Mouse (Mus musculus) neural tube, embryonic 14.5 days (tissue): ENCODE measurements at regions not wholly inside any gene's neighbourhood (a gene's known extent, or its start where the extent isn't known, plus 50 kb on each side); places are given as distances from the start of the nearest gene placed in this dataset.

Experiments
- ATAC-seq: fragments of 200-750 bp; cut with Nextera tagmentation; 2 replicates; pipeline ENCODE4 v1.8.0; 2017; ENCODE audit warnings: low read depth, mild to moderate bottlenecking, moderate TSS enrichment, moderate library complexity
- H3K27ac ChIP-seq: fragments of 300-500 bp; sonication (generic); 2 replicates; pipeline ENCODE4 v1.5.1; 2014; ENCODE audit warnings: low read depth, mild to moderate bottlenecking, control low read depth, low read length, moderate library complexity, mixed read lengths
- H3K27me3 ChIP-seq: fragments of 300-500 bp; sonication (generic); 2 replicates; pipeline ENCODE4 v1.6.1; 2014; ENCODE audit warnings: low read length; ENCODE audit not compliant: control insufficient read depth, insufficient read depth
- H3K36me3 ChIP-seq: fragments of 300-500 bp; sonication (generic); 2 replicates; pipeline ENCODE4 v1.6.1; 2014; ENCODE audit warnings: low read length, mixed read lengths; ENCODE audit not compliant: control insufficient read depth, insufficient read depth
- H3K4me1 ChIP-seq: fragments of 300-500 bp; sonication (generic); 2 replicates; pipeline ENCODE4 v1.6.1; 2014; ENCODE audit warnings: low read length; ENCODE audit not compliant: control insufficient read depth, insufficient read depth
- H3K4me2 ChIP-seq: fragments of 300-500 bp; sonication (generic); 2 replicates; pipeline ENCODE4 v1.6.1; 2014; ENCODE audit warnings: mild to moderate bottlenecking, low read depth, low read length, control low read depth
- H3K4me3 ChIP-seq: fragments of 300-500 bp; sonication (generic); 2 replicates; pipeline ENCODE4 v1.5.1; 2014; ENCODE audit warnings: low read depth, low read length, control low read depth, mixed read lengths
- H3K9ac ChIP-seq: fragments of 300-500 bp; sonication (generic); replicated peaks from 2 replicates; pipeline ENCODE4 v1.6.1; 2014; ENCODE audit warnings: low read depth, mild to moderate bottlenecking, control low read depth, low read length, mixed read lengths
- H3K9me3 ChIP-seq: fragments of 300-500 bp; sonication (generic); 2 replicates; pipeline ENCODE4 v1.6.1; 2016; ENCODE audit warnings: low read length; ENCODE audit not compliant: control insufficient read depth
- WGBS: fragments of 180-500 bp; shearing (Covaris S2); extraction: QIAGEN DNeasy Blood & Tissue Kit; methylation state at CpG from one replicate; pipeline ENCODE4 v1.1.7; 2014; 5-methylcytosine and 5-hydroxymethylcytosine counted together

GRCm38 (mm10) chr8:118005186-118005585 lies 203.4 kb upstream of the Mphosph6 start:
- WGBS: 22% methylated on average over 2 of the region's 2 CpGs
- no peak overlapping the region for H3K27ac ChIP-seq
- ATAC-seq: no peak
- no peaks in the 10 kb centered on the region for H3K27me3 ChIP-seq
- H3K9ac ChIP-seq: no peak overlapping the region
- H3K4me2 ChIP-seq: no peak overlapping the region
- H3K4me3 ChIP-seq: no peak overlapping the region
- no peaks in the 10 kb centered on the region for H3K4me1 ChIP-seq
- H3K9me3 ChIP-seq: no peaks in the 10 kb centered on the region
- no peaks in the 10 kb centered on the region for H3K36me3 ChIP-seq

GRCm38 (mm10) chr8:118004391-118004851 lies 202.7 kb upstream of the Mphosph6 start:
- no peak for ATAC-seq

GRCm38 (mm10) chr8:118001138-118001537 lies 199.4 kb upstream of the Mphosph6 start:
- Histone ChIP-seq H3K4me2 (no peak overlapping the region), H3K9ac (no peak overlapping the region), H3K4me3 (no peak overlapping the region), H3K27me3 (no peaks in the 10 kb centered on the region), H3K27ac (no peak overlapping the region), H3K9me3 (no peaks in the 10 kb centered on the region), H3K4me1 (no peaks in the 10 kb centered on the region), H3K36me3 (no peaks in the 10 kb centered on the region)
- 88% methylated on average over 10 of the region's 10 CpGs for WGBS
- no peak for ATAC-seq

More at GRCm38 (mm10) chr8:118004391-118004851, 202.7 kb upstream of the Mphosph6 start:
- H3K4me2 ChIP-seq: no peak overlapping the region
- no peaks in the 10 kb centered on the region for H3K9me3 ChIP-seq
- no peak overlapping the region for H3K27ac ChIP-seq
- WGBS: 18% methylated on average over 7 of the region's 7 CpGs
- H3K36me3 ChIP-seq: no peaks in the 10 kb centered on the region
- no peak overlapping the region for H3K9ac ChIP-seq
- no peaks in the 10 kb centered on the region for H3K27me3 ChIP-seq
- no peak overlapping the region for H3K4me3 ChIP-seq
- H3K4me1 ChIP-seq: no peaks in the 10 kb centered on the region

- H3K9me3 ChIP-seq: no peaks in the 10 kb centered on the region
- H3K36me3 ChIP-seq: no peaks in the 10 kb centered on the region
- no peaks in the 10 kb centered on the region for H3K27me3 ChIP-seq
- H3K4me1 ChIP-seq: no peaks in the 10 kb centered on the region
- no peak overlapping the region for H3K4me2 ChIP-seq
- H3K4me3 ChIP-seq: no peak overlapping the region
- H3K9ac ChIP-seq: no peak overlapping the region
- no peak for ATAC-seq
- WGBS: 91% methylated on average over 7 of the region's 7 CpGs
- H3K27ac ChIP-seq: no peak overlapping the region
Observed at GRCm38 (mm10) chr8:117991826-117992225, 190.1 kb upstream of the Mphosph6 start.

- WGBS: 70% methylated on average over 5 of the region's 5 CpGs
- H3K27me3 ChIP-seq: no peaks in the 10 kb centered on the region
- H3K4me1 ChIP-seq: no peaks in the 10 kb centered on the region
- no peak overlapping the region for H3K4me3 ChIP-seq
- no peaks in the 10 kb centered on the region for H3K9me3 ChIP-seq
- no peak overlapping the region for H3K9ac ChIP-seq
- no peak overlapping the region for H3K27ac ChIP-seq
- no peak for ATAC-seq
- no peaks in the 10 kb centered on the region for H3K36me3 ChIP-seq
- no peak overlapping the region for H3K4me2 ChIP-seq
Observed at GRCm38 (mm10) chr8:117988781-117989180, 187.0 kb upstream of the Mphosph6 start.

- Histone ChIP-seq H3K36me3 (no peaks in the 10 kb centered on the region), H3K4me2 (no peak overlapping the region), H3K4me3 (no peak overlapping the region), H3K4me1 (no peaks in the 10 kb centered on the region), H3K9ac (no peak overlapping the region), H3K27ac (no peak overlapping the region), H3K27me3 (no peaks in the 10 kb centered on the region), H3K9me3 (no peaks in the 10 kb centered on the region)
- WGBS: 93% methylated on average over 5 of the region's 5 CpGs
- no peak for ATAC-seq
Observed at GRCm38 (mm10) chr8:117968306-117968705, 166.6 kb upstream of the Mphosph6 start.

- no peaks in the 10 kb centered on the region for H3K4me1 ChIP-seq
- no peak overlapping the region for H3K4me2 ChIP-seq
- no peak for ATAC-seq
- H3K9ac ChIP-seq: no peak overlapping the region
- WGBS: 89% methylated on average over 5 of the region's 5 CpGs
- H3K36me3 ChIP-seq: no peaks in the 10 kb centered on the region
- H3K9me3 ChIP-seq: no peaks in the 10 kb centered on the region
- H3K27me3 ChIP-seq: no peaks in the 10 kb centered on the region
- H3K4me3 ChIP-seq: no peak overlapping the region
- no peak overlapping the region for H3K27ac ChIP-seq
Observed at GRCm38 (mm10) chr8:117966556-117966955, 164.8 kb upstream of the Mphosph6 start.

- no peaks in the 10 kb centered on the region for H3K27me3 ChIP-seq
- no peaks in the 10 kb centered on the region for H3K36me3 ChIP-seq
- no peak overlapping the region for H3K4me3 ChIP-seq
- H3K27ac ChIP-seq: no peak overlapping the region
- no peaks in the 10 kb centered on the region for H3K4me1 ChIP-seq
- ATAC-seq: no peak
- H3K9ac ChIP-seq: no peak overlapping the region
- no peak overlapping the region for H3K4me2 ChIP-seq
- no peaks in the 10 kb centered on the region for H3K9me3 ChIP-seq
- 88% methylated on average over 13 of the region's 13 CpGs for WGBS
Observed at GRCm38 (mm10) chr8:117963426-117963825, 161.7 kb upstream of the Mphosph6 start.

- Histone ChIP-seq H3K36me3 (no peaks in the 10 kb centered on the region), H3K9me3 (no peaks in the 10 kb centered on the region), H3K27ac (no peak overlapping the region), H3K9ac (no peak overlapping the region), H3K4me1 (no peaks in the 10 kb centered on the region), H3K4me2 (no peak overlapping the region), H3K27me3 (no peaks in the 10 kb centered on the region), H3K4me3 (no peak overlapping the region)
- ATAC-seq: no peak
- 91% methylated on average over 8 of the region's 8 CpGs for WGBS
Observed at GRCm38 (mm10) chr8:117962666-117963065, 160.9 kb upstream of the Mphosph6 start.

GRCm38 (mm10) chr8:117959501-117959900 lies 157.8 kb upstream of the Mphosph6 start:
- Histone ChIP-seq H3K4me3 (no peak overlapping the region), H3K4me1 (no peaks in the 10 kb centered on the region), H3K9ac (no peak overlapping the region), H3K4me2 (no peak overlapping the region), H3K9me3 (no peaks in the 10 kb centered on the region), H3K36me3 (no peaks in the 10 kb centered on the region), H3K27me3 (no peaks in the 10 kb centered on the region), H3K27ac (no peak overlapping the region)
- no peak for ATAC-seq
- WGBS: 49% methylated on average over 8 of the region's 8 CpGs
